Mouse (Mus musculus) brain, embryonic 14.5 days (tissue): ENCODE results near the gene Ifna2.

Experiments used
- CTCF ChIP-seq: fragments of 200-500 bp; IDR thresholded peaks from 2 replicates; pipeline ENCODE4 v1.5.1; 2012; ENCODE audit warnings: inconsistent platforms, mild to moderate bottlenecking, moderate library complexity, borderline replicate concordance; ENCODE audit not compliant: insufficient read depth, insufficient read length; ENCODE audit errors: extremely low read depth
- POLR2A ChIP-seq: fragments of 200-500 bp; IDR thresholded peaks from 2 replicates; pipeline ENCODE4 v1.6.1; 2012; ENCODE audit warnings: mild to moderate bottlenecking, inconsistent platforms, borderline replicate concordance; ENCODE audit not compliant: poor library complexity, insufficient read depth, insufficient read length, severe bottlenecking; ENCODE audit errors: extremely low read depth

GRCm38 (mm10) chr4:88691259-88691658 lies 7.5 kb upstream of the Ifna2 start, which contains the start of gene Ifnab:
- no peak for TF ChIP-seq CTCF
- TF ChIP-seq POLR2A, result no peak
